Mouse (Mus musculus) lung, embryonic 15.5 days (tissue): ENCODE results near the gene Dna2. TPM values are rescaled to one million over a fixed set of nuclear protein-coding genes. Genes with fewer than 3 reads are reported as not detected.

Experiments
- ATAC-seq: fragments of 200-750 bp; cut with Nextera tagmentation; 2 replicates; pipeline ENCODE4 v1.8.0; 2017; ENCODE audit warnings: moderate number of reproducible peaks, borderline replicate concordance; ENCODE audit not compliant: low FRiP score, low TSS enrichment; ENCODE audit errors: extremely low read depth
- H3K27ac ChIP-seq: fragments of 300-500 bp; sonication (generic); 2 replicates; pipeline ENCODE4 v1.5.1; 2015; ENCODE audit warnings: moderate library complexity, mild to moderate bottlenecking, inconsistent platforms
- H3K27me3 ChIP-seq: fragments of 300-500 bp; sonication (generic); 2 replicates; pipeline ENCODE4 v1.6.1; 2015; ENCODE audit warnings: inconsistent platforms
- H3K36me3 ChIP-seq: fragments of 300-500 bp; sonication (generic); 2 replicates; pipeline ENCODE4 v1.6.1; 2015; ENCODE audit warnings: inconsistent platforms
- H3K4me1 ChIP-seq: fragments of 300-500 bp; sonication (generic); 2 replicates; pipeline ENCODE4 v1.6.1; 2015; ENCODE audit warnings: inconsistent platforms
- H3K4me2 ChIP-seq: fragments of 300-500 bp; sonication (generic); 2 replicates; pipeline ENCODE4 v1.6.1; 2015; ENCODE audit warnings: inconsistent platforms, mild to moderate bottlenecking, moderate library complexity
- H3K4me3 ChIP-seq: fragments of 300-500 bp; sonication (generic); 2 replicates; pipeline ENCODE4 v1.5.1; 2015; ENCODE audit warnings: mild to moderate bottlenecking, inconsistent platforms
- H3K9ac ChIP-seq: fragments of 300-500 bp; sonication (generic); 2 replicates; pipeline ENCODE4 v1.6.1; 2015; ENCODE audit warnings: inconsistent platforms
- H3K9me3 ChIP-seq: fragments of 300-500 bp; sonication (generic); 2 replicates; pipeline ENCODE4 v1.6.1; 2016; ENCODE audit warnings: inconsistent platforms
- WGBS: fragments of 180-500 bp; shearing (Covaris S2); methylation state at CpG from one replicate; pipeline ENCODE4 v1.1.7; 2015; 5-methylcytosine and 5-hydroxymethylcytosine counted together
- polyA plus RNA-seq: library from polyadenylated mRNA; unstranded; fragments of >200 nt; fragmentation: Nextera tagmentation; extraction: Ambion mirVana; gene quantifications from 2 replicates; pipeline ENCODE4 v1.2.1, GENCODE M21; 2015

The Dna2 gene
- polyA plus RNA-seq, 1 experiment from 2014 or later, result 17.9 TPM

DNA sequence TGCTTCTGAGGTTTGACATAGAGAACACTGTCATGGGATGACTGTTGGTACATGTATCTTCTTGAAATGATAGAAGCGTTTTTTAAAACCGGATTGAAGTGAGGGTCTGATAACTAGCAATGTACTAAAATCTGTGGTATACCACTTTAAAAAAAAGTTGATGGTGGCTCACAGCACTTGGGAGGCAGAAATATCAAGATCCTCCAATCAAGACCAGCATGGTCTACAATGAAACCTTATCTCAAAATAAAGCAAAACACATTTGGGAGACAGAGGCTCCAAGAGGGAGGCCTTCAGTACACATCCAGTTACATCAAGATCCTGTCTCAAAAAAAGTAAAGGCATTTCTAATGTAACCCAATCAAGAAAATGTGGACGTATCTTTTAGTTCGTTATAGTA is 74.9 kb downstream of the Dna2 start:
- Histone ChIP-seq H3K4me2 (peak overlapping the region; percentile 63), H3K36me3 (peaks cover 10% of the 10 kb centered on the region; the same call in 1 of the 2 replicates), H3K27ac (no peak overlapping the region), H3K27me3 (no peaks in the 10 kb centered on the region), H3K4me3 (peak overlapping the region; percentile 98), H3K9me3 (no peaks in the 10 kb centered on the region), H3K9ac (peak overlapping the region; percentile 99), H3K4me1 (peaks cover 30% of the 10 kb centered on the region)
- 25% methylated on average over 4 of the region's 4 CpGs for WGBS
- no peak for ATAC-seq

- WGBS, result under 1% methylated on average over 27 of the region's 27 CpGs
- Histone ChIP-seq H3K9ac (peak overlapping the region; percentile 99), H3K4me1 (peaks cover 30% of the 10 kb centered on the region), H3K27me3 (no peaks in the 10 kb centered on the region), H3K4me2 (peak overlapping the region; percentile 63), H3K27ac (peak overlapping the region; percentile 99), H3K36me3 (0 out of 2 replicates have a peak, but pooled peaks cover 4% of the 10 kb centered on the region), H3K9me3 (no peaks in the 10 kb centered on the region), H3K4me3 (peak overlapping the region; percentile 98)
- no peak for ATAC-seq
These were observed 75.8 kb downstream of the Dna2 start for GRCm38 (mm10) chr10:63022541-63023120.

GRCm38 (mm10) chr10:63023121-63023748 is 76.4 kb downstream of the Dna2 start:
- Histone ChIP-seq H3K27me3 (no peaks in the 10 kb centered on the region), H3K9ac (peak overlapping the region; percentile 99), H3K4me3 (peak overlapping the region; percentile 98), H3K4me1 (peaks cover 30% of the 10 kb centered on the region), H3K9me3 (no peaks in the 10 kb centered on the region), H3K36me3 (no peaks in the 10 kb centered on the region), H3K4me2 (peak overlapping the region; percentile 63), H3K27ac (peak overlapping the region; percentile 99)
- under 1% methylated on average over 68 of the region's 68 CpGs for WGBS
- peak; percentile 19 for ATAC-seq

Other genes with a start within 250 kb of the Dna2 start
- 3.6 and 5.5 TPM in 2 replicates for gene Stox1, start 220.9 kb upstream of the Dna2 start, polyA plus RNA-seq
- 113 and 127 TPM in 2 replicates for gene Ccar1, start 154.7 kb upstream of the Dna2 start, polyA plus RNA-seq
- 27.7 and 28.5 TPM in 2 replicates for gene Tet1, start 38.0 kb upstream of the Dna2 start, polyA plus RNA-seq
- 14.8 and 15.7 TPM in 2 replicates for gene Slc25a16, start 26.4 kb upstream of the Dna2 start, polyA plus RNA-seq
- gene Rufy2, start 33.2 kb downstream of the Dna2 start, polyA plus RNA-seq, result 19.1 and 21.9 TPM in 2 replicates
- 111 and 114 TPM in 2 replicates for gene Hnrnph3, start 77.2 kb downstream of the Dna2 start, polyA plus RNA-seq
- 1.1 and 1.5 TPM in 2 replicates for gene Pbld2, start 77.3 kb downstream of the Dna2 start, polyA plus RNA-seq
- 0.77 and 0.89 TPM in 2 replicates for gene Pbld1, start 113.1 kb downstream of the Dna2 start, polyA plus RNA-seq
- gene Atoh7, start 152.6 kb downstream of the Dna2 start, polyA plus RNA-seq, result not detected in 2 replicates